Mouse (Mus musculus): ENCODE results near the gene Gdpd2.

- no peak for TF ChIP-seq CTCF (IDR thresholded peaks at IDR 0.05; ENCODE audit: insufficient read depth, low read depth, low read length)
- no peak for TF ChIP-seq POLR2A (IDR thresholded peaks at IDR 0.05; ENCODE audit: insufficient read depth, low read depth, low read length)
These were observed 726 bp upstream of the Gdpd2 start for GRCm38 (mm10) chrX:100728947-100729346.

Measured in olfactory bulb, adult 2 months (tissue).